Comparison of ENCODE assay signal across 16 mouse cellular contexts in the genomic region with DNA sequence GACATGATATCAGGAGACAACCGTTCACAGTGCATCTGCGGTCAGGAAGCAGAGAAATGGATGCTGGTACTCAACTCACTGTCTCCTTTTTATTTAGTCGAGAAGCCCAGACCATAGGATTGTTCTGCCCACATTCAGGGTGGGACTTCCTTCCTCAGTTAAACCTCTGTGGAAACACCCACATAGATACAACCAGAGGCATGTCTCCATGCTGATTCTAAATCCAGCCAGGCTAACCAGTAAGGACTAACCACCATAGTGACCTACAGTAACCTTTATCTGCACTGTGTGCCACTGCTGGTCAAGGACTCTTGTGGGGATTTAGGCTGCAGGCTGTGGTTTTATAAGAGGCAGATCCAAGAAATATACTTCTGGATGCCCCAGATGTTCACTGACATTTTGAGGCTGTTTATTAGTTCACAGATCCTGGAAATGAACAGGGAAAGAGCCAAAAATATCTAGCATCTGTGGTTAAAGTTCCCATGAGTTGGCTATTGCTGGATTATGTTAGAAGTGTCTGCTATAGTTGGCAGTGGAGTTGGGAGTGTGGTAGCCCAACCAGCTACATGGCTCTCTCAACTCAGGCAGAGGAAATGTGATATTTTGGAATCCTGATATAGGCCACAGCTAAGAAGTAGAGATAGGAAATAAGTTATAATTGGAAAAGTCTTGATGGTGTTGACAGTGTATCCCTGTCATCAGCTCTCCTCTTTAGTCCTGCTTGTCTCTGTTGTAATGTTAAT.
DNase-seq lines count a peak whose midpoint lies in the region; ATAC-seq and TF ChIP-seq lines count a peak whose summit lies in the region.
"Had no signal": no experiment of that assay in that cellular context is flagged by ENCODE, and none has a peak within 500 bp of the region (broad histone marks: within the 10 kb centered on the region; RNA-seq: fewer than 3 reads in every experiment).

No protein-coding gene starts in this region.

- H3K27me3 ChIP-seq in heart, embryonic 11.5 days (ENCODE audit: control insufficient read depth, insufficient read depth, low read length) = no peaks in the 10 kb centered on the region
- no peaks in the 10 kb centered on the region for H3K27me3 ChIP-seq in neural tube, embryonic 13.5 days

- H3K4me3 ChIP-seq in layer of hippocampus, adult 2 months = no peak overlapping the region
- H3K4me3 ChIP-seq in heart, embryonic 11.5 days (ENCODE audit: low read depth, low read length) = no peak overlapping the region
- H3K4me3 ChIP-seq in neural tube, embryonic 13.5 days = no peak overlapping the region

- H3K4me1 ChIP-seq in heart, embryonic 11.5 days (ENCODE audit: control insufficient read depth, insufficient read depth, low read length) = peaks cover 57% of the 10 kb centered on the region
- H3K4me1 ChIP-seq in neural tube, embryonic 13.5 days (replicated peaks) = peaks cover 24% of the 10 kb centered on the region

- H3K4me2 ChIP-seq in heart, embryonic 11.5 days = no peak overlapping the region
- H3K4me2 ChIP-seq in neural tube, embryonic 13.5 days = no peak overlapping the region
- H3K4me2 ChIP-seq: hindbrain, embryonic 14.5 days; liver, embryonic 11.5 days had no signal

- no peak overlapping the region for H3K9ac ChIP-seq in heart, embryonic 11.5 days (ENCODE audit: low read depth, low read length)
- H3K9ac ChIP-seq in neural tube, embryonic 13.5 days = no peak overlapping the region
- H3K9ac ChIP-seq: hindbrain, embryonic 14.5 days had no signal

- H3K36me3 ChIP-seq in heart, embryonic 11.5 days (ENCODE audit: control insufficient read depth, insufficient read depth, low read length) = no peaks in the 10 kb centered on the region
- no peaks in the 10 kb centered on the region for H3K36me3 ChIP-seq in neural tube, embryonic 13.5 days
- H3K36me3 ChIP-seq: G1E had no signal

- no peaks in the 10 kb centered on the region for H3K9me3 ChIP-seq in heart, embryonic 11.5 days (replicated peaks; ENCODE audit: control insufficient read depth, low read length)
- H3K9me3 ChIP-seq in neural tube, embryonic 13.5 days = no peaks in the 10 kb centered on the region

- H3K27ac ChIP-seq in layer of hippocampus, adult 2 months = peak overlapping the region; percentile 58; the same call in 1 of the 2 replicates
- peak overlapping the region; percentile 47; the same call in 1 of the 2 replicates for H3K27ac ChIP-seq in heart, embryonic 11.5 days (ENCODE audit: low read depth, low read length)
- peak overlapping the region; percentile 64 for H3K27ac ChIP-seq in neural tube, embryonic 13.5 days (replicated peaks)

- TF ChIP-seq CTCF in layer of hippocampus, adult 2 months (conservative IDR thresholded peaks at IDR 0.05) = no peak

- no peak for DNase-seq in layer of hippocampus, adult 2 months (ENCODE audit: low spot score in 2 of 2)
- DNase-seq in layer of hippocampus, postnatal 14 days (ENCODE audit: low spot score in 2 of 2) = no peak
- peak; percentile 62 for DNase-seq in NIH3T3 (ENCODE audit: low read depth)
- no peak for DNase-seq in cerebellum, postnatal 36 days
- DNase-seq in urinary bladder, adult 2 months (ENCODE audit: low spot score) = no peak
- DNase-seq: adrenal gland, postnatal 10 days; cerebellum, adult 11 months; layer of hippocampus, postnatal 36 days; lung, postnatal 4 days; right cerebral cortex, adult 18-20 months had no signal

- WGBS in heart, embryonic 11.5 days (ENCODE audit: insufficient replicate concordance) = 67% methylated on average over 3 of the region's 3 CpGs
- WGBS in neural tube, embryonic 13.5 days = 85% methylated on average over 3 of the region's 3 CpGs

- peak; percentile 43; the same call in 1 of the 2 replicates for ATAC-seq in heart, embryonic 11.5 days (replicated peaks; ENCODE audit: insufficient number of reproducible peaks, low FRiP score, low TSS enrichment)
- no peak for ATAC-seq in neural tube, embryonic 13.5 days (ENCODE audit: low read depth)
- no peak for ATAC-seq in CD4-positive, CD25-positive, alpha-beta regulatory T cell, adult 4 months
